Mouse (Mus musculus): ENCODE results near the gene Tmem135. TPM values are rescaled to one million over a fixed set of nuclear protein-coding genes. Genes with fewer than 3 reads are reported as not detected.

Tmem135 gene
- total and polyA plus RNA-seq, 3 experiments = 18.0 to 31.0 (median 30.0) TPM

- Histone ChIP-seq H3K4me2 (ENCODE audit: insufficient read depth, low read depth, poor library complexity, severe bottlenecking) (no peak overlapping the region), H3K27ac (ENCODE audit: insufficient read depth, low read depth) (no peak overlapping the region), H3K79me2 (replicated peaks; ENCODE audit: control insufficient read depth, extremely low read depth, insufficient read depth, poor library complexity, severe bottlenecking) (no peaks in the 10 kb centered on the region; the same call in 1 of the 2 replicates), H3K9ac (ENCODE audit: insufficient read depth, low read depth) (no peak overlapping the region), H3K9me3 (replicated peaks; ENCODE audit: low read length) (peaks cover 6% of the 10 kb centered on the region), H3K4me3 (replicated peaks in 1 of 3; ENCODE audit: low read depth in 2 of 3, low read length in 2 of 3, poor library complexity in 1 of 3) (no peak overlapping the region), H3K27me3 (replicated peaks) (no peaks in the 10 kb centered on the region), H3K4me1 (ENCODE audit: control insufficient read depth in 1 of 2, insufficient read depth in 2 of 2) (peaks cover 0 to 10% of the 10 kb centered on the region in 2 experiments; a peak in 1 of 4 replicates), H3K36me3 (replicated peaks in 1 of 2; ENCODE audit: control insufficient read depth in 1 of 2, insufficient read depth in 1 of 2, low read length in 1 of 2) (peaks cover 7 to 59% of the 10 kb centered on the region in 2 experiments)
- TF ChIP-seq NELFE (IDR thresholded peaks at IDR 0.05; ENCODE audit: low read depth, low read length) (no peak), ZMIZ1 (IDR thresholded peaks at IDR 0.05; ENCODE audit: low read depth, low read length) (no peak), MXI1 (IDR thresholded peaks at IDR 0.05; ENCODE audit: low read depth, low read length) (no peak), PAX5 (IDR thresholded peaks at IDR 0.05; ENCODE audit: low read length) (no peak), POLR2AphosphoS2 (IDR thresholded peaks at IDR 0.05; ENCODE audit: low read depth, low read length) (no peak)
- no peak for DNase-seq (ENCODE audit: extremely low read depth)
- in situ Hi-C loops (cut with MboI; ENCODE audit: low pct_ligation_motif_present, low pct_unique_long_range_greater_than_20kb, low sequenced_read_pairs) = no loop called here
- dilution Hi-C loops (cut with MboI; ENCODE audit: extremely low pct_ligation_motif_present, extremely low pct_unique_long_range_greater_than_20kb, low sequenced_read_pairs) = no loop called here
Observed at GRCm38 (mm10) chr7:89308238-89308637, 95.8 kb downstream of the Tmem135 start.

GRCm38 (mm10) chr7:89306831-89307230, 97.2 kb downstream of the Tmem135 start:
- Histone ChIP-seq H3K79me2 (replicated peaks; ENCODE audit: control insufficient read depth, extremely low read depth, insufficient read depth, poor library complexity, severe bottlenecking) (no peaks in the 10 kb centered on the region; the same call in 1 of the 2 replicates), H3K27ac (ENCODE audit: insufficient read depth, low read depth) (no peak overlapping the region), H3K9ac (ENCODE audit: insufficient read depth, low read depth) (no peak overlapping the region), H3K27me3 (replicated peaks) (no peaks in the 10 kb centered on the region), H3K9me3 (replicated peaks; ENCODE audit: low read length) (peaks cover 3% of the 10 kb centered on the region), H3K36me3 (replicated peaks in 1 of 2; ENCODE audit: control insufficient read depth in 1 of 2, insufficient read depth in 1 of 2, low read length in 1 of 2) (peaks cover 8 to 50% of the 10 kb centered on the region in 2 experiments), H3K4me1 (ENCODE audit: control insufficient read depth in 1 of 2, insufficient read depth in 2 of 2) (peaks cover 0 to 10% of the 10 kb centered on the region in 2 experiments; a peak in 1 of 4 replicates), H3K4me3 (replicated peaks in 1 of 3; ENCODE audit: low read depth in 2 of 3, low read length in 2 of 3, poor library complexity in 1 of 3) (no peak overlapping the region), H3K4me2 (ENCODE audit: insufficient read depth, low read depth, poor library complexity, severe bottlenecking) (no peak overlapping the region)
- in situ Hi-C loops (cut with MboI; ENCODE audit: low pct_ligation_motif_present, low pct_unique_long_range_greater_than_20kb, low sequenced_read_pairs) = no loop called here
- DNase-seq (ENCODE audit: extremely low read depth) = no peak
- dilution Hi-C loops (cut with MboI; ENCODE audit: extremely low pct_ligation_motif_present, extremely low pct_unique_long_range_greater_than_20kb, low sequenced_read_pairs) = no loop called here
- TF ChIP-seq IRF4 (IDR thresholded peaks at IDR 0.05; ENCODE audit: low read depth, low read length) = no peak
- TF ChIP-seq MXI1 (IDR thresholded peaks at IDR 0.05; ENCODE audit: low read depth, low read length) = no peak
- no peak for TF ChIP-seq USF2 (conservative IDR thresholded peaks at IDR 0.05; ENCODE audit: low read depth, low read length)
- no peak for TF ChIP-seq E2F4 (IDR thresholded peaks at IDR 0.05; ENCODE audit: insufficient replicate concordance, low read depth, low read length)

DNA sequence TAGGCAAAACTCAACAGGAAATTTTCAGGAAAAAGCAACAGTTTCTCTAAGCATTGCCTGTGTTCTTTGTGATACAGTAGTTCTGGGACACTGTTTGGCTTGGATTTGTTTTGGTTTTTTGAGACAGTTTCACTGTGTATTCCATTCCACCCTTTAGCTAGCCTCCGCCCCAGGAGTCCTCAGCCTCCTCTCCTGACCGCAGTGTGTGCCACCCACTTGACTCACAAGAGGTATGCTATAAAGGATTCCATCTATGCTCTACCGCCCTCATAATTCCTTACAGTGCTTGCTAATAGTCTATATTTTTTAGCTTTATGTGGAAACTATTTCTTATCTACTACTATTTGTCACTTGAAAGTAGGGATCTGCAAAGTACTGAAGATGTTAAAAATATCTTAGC, 99.1 kb downstream of the Tmem135 start:
- Histone ChIP-seq H3K4me1 (ENCODE audit: control insufficient read depth in 1 of 2, insufficient read depth in 2 of 2) (peaks cover 0 to 10% of the 10 kb centered on the region in 2 experiments; a peak in 1 of 4 replicates), H3K4me2 (ENCODE audit: insufficient read depth, low read depth, poor library complexity, severe bottlenecking) (no peak overlapping the region), H3K9me3 (replicated peaks; ENCODE audit: low read length) (no peaks in the 10 kb centered on the region), H3K36me3 (replicated peaks in 1 of 2; ENCODE audit: control insufficient read depth in 1 of 2, insufficient read depth in 1 of 2, low read length in 1 of 2) (peaks cover 8 to 44% of the 10 kb centered on the region in 2 experiments), H3K27me3 (replicated peaks) (no peaks in the 10 kb centered on the region), H3K79me2 (replicated peaks; ENCODE audit: control insufficient read depth, extremely low read depth, insufficient read depth, poor library complexity, severe bottlenecking) (no peaks in the 10 kb centered on the region; the same call in 1 of the 2 replicates), H3K4me3 (replicated peaks in 1 of 3; ENCODE audit: low read depth in 2 of 3, low read length in 2 of 3, poor library complexity in 1 of 3) (no peak overlapping the region), H3K27ac (ENCODE audit: insufficient read depth, low read depth) (no peak overlapping the region), H3K9ac (ENCODE audit: insufficient read depth, low read depth) (no peak overlapping the region)
- dilution Hi-C loops (cut with MboI; ENCODE audit: extremely low pct_ligation_motif_present, extremely low pct_unique_long_range_greater_than_20kb, low sequenced_read_pairs) = no loop called here
- in situ Hi-C loops (cut with MboI; ENCODE audit: low pct_ligation_motif_present, low pct_unique_long_range_greater_than_20kb, low sequenced_read_pairs) = no loop called here
- TF ChIP-seq SMC3 (IDR thresholded peaks at IDR 0.05; ENCODE audit: low read depth, low read length) (no peak), GABPA (IDR thresholded peaks at IDR 0.05; ENCODE audit: insufficient replicate concordance, low read depth, low read length) (no peak), BHLHE40 (IDR thresholded peaks at IDR 0.05; ENCODE audit: low read depth, low read length) (no peak), ETS1 (conservative IDR thresholded peaks at IDR 0.05; ENCODE audit: low read depth, low read length) (no peak), MYC (IDR thresholded peaks at IDR 0.05; ENCODE audit: low read depth, low read length) (no peak), SIN3A (IDR thresholded peaks at IDR 0.05; ENCODE audit: low read length) (no peak), JUND (conservative IDR thresholded peaks at IDR 0.05; ENCODE audit: low read depth, low read length) (no peak), CHD1 (IDR thresholded peaks at IDR 0.05; ENCODE audit: low read depth, low read length) (no peak), MAX (IDR thresholded peaks at IDR 0.05; ENCODE audit: low read length) (no peak), E2F4 (IDR thresholded peaks at IDR 0.05; ENCODE audit: insufficient replicate concordance, low read depth, low read length) (no peak), KAT2A (IDR thresholded peaks at IDR 0.05; ENCODE audit: insufficient replicate concordance, low read length) (no peak), UBTF (IDR thresholded peaks at IDR 0.05; ENCODE audit: low read depth, low read length) (no peak), POLR2A (IDR thresholded peaks at IDR 0.05; ENCODE audit: low read depth, low read length) (no peak), MXI1 (IDR thresholded peaks at IDR 0.05; ENCODE audit: low read depth, low read length) (no peak), MAFK (IDR thresholded peaks at IDR 0.05; ENCODE audit: insufficient replicate concordance, low read length) (no peak), POLR2AphosphoS2 (IDR thresholded peaks at IDR 0.05; ENCODE audit: low read depth, low read length) (no peak), RCOR1 (conservative IDR thresholded peaks at IDR 0.05; ENCODE audit: low read depth, low read length) (no peak), EP300 (IDR thresholded peaks at IDR 0.05; ENCODE audit: low read length) (no peak), RAD21 (IDR thresholded peaks at IDR 0.05; ENCODE audit: low read depth, low read length) (no peak)
- DNase-seq (ENCODE audit: extremely low read depth) = no peak

Measured in CH12.LX (cell line).